Mouse (Mus musculus) CD4-positive, CD25-positive, alpha-beta regulatory T cell (primary cell): ENCODE results near the gene Dtymk. TPM values are rescaled to one million over a fixed set of nuclear protein-coding genes. Genes with fewer than 3 reads are reported as not detected.

Experiments
- polyA plus RNA-seq: library from polyadenylated mRNA; unstranded; fragments of 100-300 nt; shearing (Covaris generic); gene quantifications from one replicate; pipeline ENCODE4 v1.2.1, GENCODE M21; 2017

Gene Dtymk
- polyA plus RNA-seq, result 144 TPM

GRCm38 (mm10) chr1:93801741-93802238, at the start of gene Dtymk:
Gene Dtymk (minus strand): TSS chr1:93801934.

DNA sequence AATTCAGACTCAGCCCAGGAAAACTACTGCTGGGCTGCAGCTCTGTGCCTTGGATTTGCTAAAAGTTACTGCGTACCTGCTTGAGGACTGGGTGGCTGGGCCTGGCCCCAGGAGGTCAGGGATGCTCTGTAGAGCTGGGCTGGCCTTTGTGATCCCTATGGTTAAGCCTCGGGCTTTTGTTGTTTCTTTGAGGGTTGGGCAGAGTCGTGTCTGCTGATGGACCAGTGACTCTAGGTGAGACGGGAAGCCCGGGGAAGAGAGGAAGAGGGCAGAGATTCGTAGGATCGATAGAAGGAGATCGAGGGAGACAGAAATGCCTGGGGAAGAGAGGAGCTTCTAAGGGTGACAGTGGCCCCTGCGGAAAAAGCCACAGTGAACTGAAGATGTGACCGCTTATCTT, 22.9 kb upstream of the Dtymk start, which contains the start of gene D2hgdh:
D2hgdh (plus strand) TSS at position 301 of the 400 bp plus-strand sequence.

DNA sequence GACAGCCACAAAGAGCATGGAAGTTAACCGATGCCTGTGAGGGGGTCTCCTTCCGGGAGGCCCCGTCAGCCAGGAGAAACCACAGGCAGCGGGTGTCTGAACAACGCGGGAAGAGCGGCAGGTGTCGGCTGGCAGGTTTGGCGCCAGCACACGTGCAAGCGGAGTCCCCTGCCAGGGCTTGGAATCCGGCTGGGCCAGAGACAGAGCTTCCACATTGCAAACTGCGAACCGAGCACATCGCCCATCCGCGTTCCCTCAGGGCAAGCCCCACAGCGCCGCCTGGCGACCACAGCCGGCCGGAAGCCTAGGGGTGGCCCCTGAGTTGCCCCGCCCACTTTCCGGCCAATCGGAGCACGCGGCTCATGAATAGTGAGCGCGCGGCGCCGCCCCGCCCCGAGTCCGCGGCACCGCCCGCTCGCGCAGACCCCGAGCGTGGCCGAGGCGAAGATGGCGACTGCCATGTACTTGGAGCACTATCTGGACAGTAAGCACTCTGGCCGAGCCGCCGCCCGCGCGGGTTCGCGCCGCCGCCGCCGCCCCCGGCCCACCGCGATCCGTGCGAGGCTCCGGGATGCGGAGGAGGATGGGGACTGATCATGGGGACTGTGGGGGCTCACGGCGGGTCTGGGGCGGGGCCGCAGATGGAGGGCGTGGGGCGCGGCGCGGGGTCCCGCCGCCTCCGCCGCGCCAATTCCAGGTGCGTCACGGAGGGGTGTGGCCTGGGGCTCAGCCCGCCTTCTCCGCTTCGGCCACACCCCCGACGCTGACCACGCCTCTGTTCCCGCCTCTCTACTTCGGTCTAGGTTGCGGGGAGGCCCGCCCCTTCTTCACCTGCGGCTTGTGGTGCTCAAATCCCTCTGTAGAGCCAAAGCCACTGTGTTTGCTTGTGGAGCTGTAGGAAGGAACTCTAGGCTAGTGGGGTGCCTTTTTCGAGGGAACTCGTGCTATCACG, 2.1 kb upstream of the Dtymk start, which contains the start of gene Ing5:
Ing5 (plus strand) TSS at position 410 of the 952 bp plus-strand sequence.

DNA sequence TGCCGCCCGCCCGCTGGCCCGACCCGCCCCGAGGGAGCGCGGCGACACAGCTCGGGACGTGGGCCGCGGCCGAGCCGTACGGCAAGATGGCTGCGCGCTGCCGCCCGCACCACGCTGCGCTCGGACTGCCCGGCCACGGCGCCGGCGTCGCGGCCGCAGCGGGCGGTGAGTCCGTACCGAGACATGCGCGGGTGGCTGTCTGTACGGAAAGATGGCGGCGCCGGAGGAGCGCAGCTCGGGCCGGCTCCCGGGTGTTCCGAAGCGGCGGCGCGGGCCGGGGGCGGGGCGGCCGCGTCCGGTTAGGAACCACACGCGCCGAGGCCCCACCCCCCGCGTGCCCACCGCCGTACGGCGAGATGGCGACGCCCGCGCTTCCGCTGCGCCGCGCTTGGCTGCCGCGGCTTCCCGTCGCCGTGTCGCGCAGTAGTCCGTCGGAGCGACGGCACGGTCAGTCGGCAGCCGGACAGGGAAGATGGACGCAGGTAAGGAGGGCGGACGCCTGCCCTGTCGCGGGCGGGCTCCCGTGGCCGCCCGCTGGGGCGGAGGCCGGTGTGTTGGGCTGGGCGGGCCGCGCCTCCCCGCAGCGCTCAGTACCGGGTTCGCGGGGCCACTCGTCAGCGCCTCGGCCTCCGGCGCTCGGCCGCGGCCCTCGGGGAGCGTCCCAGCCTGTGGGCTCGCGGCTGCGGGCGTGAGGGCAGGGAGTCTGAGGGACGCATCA, 47.0 kb downstream of the Dtymk start, which contains the start of gene Thap4:
Thap4 (minus strand) TSS at position 292 of the 718 bp plus-strand sequence.

GRCm38 (mm10) chr1:93751290-93751689, 50.4 kb downstream of the Dtymk start, which contains the start of gene Atg4b:
Gene Atg4b (plus strand): TSS chr1:93751500.

Other genes with a start within 250 kb of the Dtymk start
- 142 TPM for gene Stk25, start 143.3 kb downstream of the Dtymk start, polyA plus RNA-seq
- 0.23 TPM for gene Bok, start 116.3 kb downstream of the Dtymk start, polyA plus RNA-seq
- 108 TPM for gene Atg4b, start 50.4 kb downstream of the Dtymk start, polyA plus RNA-seq
- gene Thap4, start 47.1 kb downstream of the Dtymk start, polyA plus RNA-seq, result 32.3 TPM
- 27.8 TPM for gene Ing5, start 2.0 kb upstream of the Dtymk start, polyA plus RNA-seq
- gene D2hgdh, start 23.0 kb upstream of the Dtymk start, polyA plus RNA-seq, result 35.1 TPM
- gene Gal3st2, start 59.4 kb upstream of the Dtymk start, polyA plus RNA-seq, result not detected
- not detected for gene Gal3st2b, start 116.4 kb upstream of the Dtymk start, polyA plus RNA-seq
- 0.10 TPM for gene Gal3st2c, start 188.6 kb upstream of the Dtymk start, polyA plus RNA-seq
- gene Neu4, start 218.5 kb upstream of the Dtymk start, polyA plus RNA-seq, result not detected